Mouse (Mus musculus): Measurements from ENCODE around the gene Tmem199.

GRCm38 (mm10) chr11:78535376-78536079 is 23.6 kb upstream of the Tmem199 start:
- TF ChIP-seq CTCF (IDR thresholded peaks at IDR 0.05; ENCODE audit: low read depth), result no peak
- TF ChIP-seq EP300 (IDR thresholded peaks at IDR 0.05; ENCODE audit: low read depth), result no peak
